Mouse (Mus musculus): Measurements from ENCODE around the gene Bcl7b. TPM values are rescaled to one million over a fixed set of nuclear protein-coding genes. Genes with fewer than 3 reads are reported as not detected.

Bcl7b gene
- polyA plus RNA-seq, 1 experiment = 31.0 TPM

DNA sequence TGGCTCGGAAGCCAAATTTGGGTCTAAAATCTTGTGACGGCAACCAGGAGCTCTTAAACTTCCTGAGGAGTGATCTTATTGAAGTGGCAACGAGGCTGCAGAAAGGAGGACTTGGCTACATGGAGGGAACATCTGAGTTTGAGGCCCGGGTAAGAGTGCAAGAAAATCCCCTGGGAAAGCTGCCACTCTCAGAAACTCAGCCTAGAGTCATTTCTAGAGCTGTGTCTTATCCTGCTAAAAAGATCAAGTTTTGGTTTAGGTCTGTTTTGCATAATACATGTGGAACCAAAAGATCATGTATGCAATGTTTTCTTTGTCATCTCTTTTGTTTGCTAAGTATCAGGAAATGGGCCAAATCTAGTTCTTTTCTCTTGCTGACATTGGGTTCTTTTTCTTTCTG, 62.1 kb downstream of the Bcl7b start:
- no peak overlapping the region for H3K4me3 ChIP-seq (ENCODE audit: insufficient read depth, low read length)
- H3K27ac ChIP-seq (ENCODE audit: insufficient read depth, low read length) = no peak overlapping the region
- H3K4me1 ChIP-seq (ENCODE audit: control insufficient read depth, insufficient read depth, low read length) = no peaks in the 10 kb centered on the region
- no peak for TF ChIP-seq CTCF (IDR thresholded peaks at IDR 0.05; ENCODE audit: borderline replicate concordance, insufficient read depth, low read length)
- no peak for TF ChIP-seq POLR2A (IDR thresholded peaks at IDR 0.05; ENCODE audit: low read depth, low read length)

Other genes starting within 250 kb of the Bcl7b start
- 4.1 and 4.2 TPM in 2 replicates for gene Mettl27, start 235.9 kb upstream of the Bcl7b start, polyA plus RNA-seq (2011; ENCODE audit: insufficient read length, low read depth, missing spikeins)
- not detected in 2 replicates for gene Cldn4, start 221.3 kb upstream of the Bcl7b start, polyA plus RNA-seq (2011; ENCODE audit: insufficient read length, low read depth, missing spikeins)
- not detected in 2 replicates for gene Cldn3, start 182.1 kb upstream of the Bcl7b start, polyA plus RNA-seq (2011; ENCODE audit: insufficient read length, low read depth, missing spikeins)
- 19.1 and 20.7 TPM in 2 replicates for gene Abhd11, start 159.1 kb upstream of the Bcl7b start, polyA plus RNA-seq (2011; ENCODE audit: insufficient read length, low read depth, missing spikeins)
- 6.9 and 10.2 TPM in 2 replicates for gene Stx1a, start 144.8 kb upstream of the Bcl7b start, polyA plus RNA-seq (2011; ENCODE audit: insufficient read length, low read depth, missing spikeins)
- gene Dnajc30, start 104.1 kb upstream of the Bcl7b start, polyA plus RNA-seq (2011; ENCODE audit: insufficient read length, low read depth, missing spikeins) = 15.2 and 18.1 TPM in 2 replicates
- 38.0 and 49.6 TPM in 2 replicates for gene Bud23, start 103.3 kb upstream of the Bcl7b start, polyA plus RNA-seq (2011; ENCODE audit: insufficient read length, low read depth, missing spikeins)
- 3.0 and 4.0 TPM in 2 replicates for gene Vps37d, start 90.0 kb upstream of the Bcl7b start, polyA plus RNA-seq (2011; ENCODE audit: insufficient read length, low read depth, missing spikeins)
- gene Mlxipl, start 78.4 kb upstream of the Bcl7b start, polyA plus RNA-seq (2011; ENCODE audit: insufficient read length, low read depth, missing spikeins) = not detected in 2 replicates
- gene Tbl2, start 18.6 kb upstream of the Bcl7b start, polyA plus RNA-seq (2011; ENCODE audit: insufficient read length, low read depth, missing spikeins) = 17.4 and 24.9 TPM in 2 replicates
- 73.5 and 84.1 TPM in 2 replicates for gene Baz1b, start 19.0 kb downstream of the Bcl7b start, polyA plus RNA-seq (2011; ENCODE audit: insufficient read length, low read depth, missing spikeins)
- not detected in 2 replicates for gene Fzd9, start 82.9 kb downstream of the Bcl7b start, polyA plus RNA-seq (2011; ENCODE audit: insufficient read length, low read depth, missing spikeins)
- not detected in 2 replicates for gene Fkbp6, start 181.8 kb downstream of the Bcl7b start, polyA plus RNA-seq (2011; ENCODE audit: insufficient read length, low read depth, missing spikeins)
- gene Trim50, start 185.0 kb downstream of the Bcl7b start, polyA plus RNA-seq (2011; ENCODE audit: insufficient read length, low read depth, missing spikeins) = not detected in 2 replicates
- 9.6 and 14.0 TPM in 2 replicates for gene Nsun5, start 201.7 kb downstream of the Bcl7b start, polyA plus RNA-seq (2011; ENCODE audit: insufficient read length, low read depth, missing spikeins)
- 22.3 and 24.4 TPM in 2 replicates for gene Pom121, start 226.3 kb downstream of the Bcl7b start, polyA plus RNA-seq (2011; ENCODE audit: insufficient read length, low read depth, missing spikeins)